Mouse (Mus musculus) spleen, adult 12 weeks (tissue): ENCODE results near the gene Birc6.
A peak's percentile ranks its signal among the peaks of the same experiment; 100 is the strongest.

Experiments used
- DNase-seq: peaks from one replicate; pipeline ENCODE4 v3.0.0; 2022; ENCODE audit warnings: low spot score

The Birc6 gene

DNA sequence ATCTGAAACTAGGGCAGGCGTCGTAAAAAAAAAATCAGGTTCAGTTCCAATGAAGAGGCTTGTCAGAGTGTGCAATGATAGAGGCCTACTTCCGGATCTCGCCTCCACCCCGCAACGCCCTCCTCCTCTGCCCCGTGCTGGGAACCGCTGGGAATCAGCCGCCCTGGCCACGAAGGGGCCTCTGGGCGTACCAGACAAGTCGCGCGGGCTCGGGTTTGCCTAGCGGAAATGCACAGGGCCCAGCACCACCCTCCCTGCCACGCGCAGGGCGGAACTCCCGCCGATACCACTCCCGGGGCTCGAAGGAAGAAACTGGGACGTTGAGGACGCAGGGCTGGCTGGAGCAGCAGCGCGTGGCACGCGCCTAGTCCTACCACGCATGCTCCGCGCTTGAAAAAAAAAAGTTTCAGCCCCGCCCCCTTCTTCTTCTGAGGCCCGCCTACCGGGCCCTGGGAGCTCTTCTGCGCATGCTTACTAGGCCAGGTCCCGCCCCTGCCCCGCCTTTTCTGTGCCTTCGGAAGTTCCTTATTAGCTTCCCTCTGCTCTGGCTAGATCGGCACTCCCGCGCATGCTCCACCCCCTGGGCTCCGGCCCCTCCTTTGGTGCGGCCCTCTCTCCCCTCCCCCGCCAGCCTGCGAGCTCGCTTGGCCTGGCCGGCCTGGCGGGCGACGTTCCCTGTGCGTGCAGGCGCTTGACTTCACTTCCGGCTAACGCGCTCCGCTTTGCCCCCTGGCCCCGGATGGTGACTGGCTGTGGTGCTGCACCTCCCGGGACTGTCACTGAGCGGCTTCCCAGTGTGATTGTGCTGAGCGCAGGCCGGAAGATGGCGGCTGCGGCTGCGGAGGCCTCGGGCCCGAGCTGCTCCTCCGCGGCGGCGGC lies at the start of gene Birc6:
Birc6 (plus strand) TSS at position 567 of the 879 bp plus-strand sequence.
- peak; percentile 99 for DNase-seq

DNA sequence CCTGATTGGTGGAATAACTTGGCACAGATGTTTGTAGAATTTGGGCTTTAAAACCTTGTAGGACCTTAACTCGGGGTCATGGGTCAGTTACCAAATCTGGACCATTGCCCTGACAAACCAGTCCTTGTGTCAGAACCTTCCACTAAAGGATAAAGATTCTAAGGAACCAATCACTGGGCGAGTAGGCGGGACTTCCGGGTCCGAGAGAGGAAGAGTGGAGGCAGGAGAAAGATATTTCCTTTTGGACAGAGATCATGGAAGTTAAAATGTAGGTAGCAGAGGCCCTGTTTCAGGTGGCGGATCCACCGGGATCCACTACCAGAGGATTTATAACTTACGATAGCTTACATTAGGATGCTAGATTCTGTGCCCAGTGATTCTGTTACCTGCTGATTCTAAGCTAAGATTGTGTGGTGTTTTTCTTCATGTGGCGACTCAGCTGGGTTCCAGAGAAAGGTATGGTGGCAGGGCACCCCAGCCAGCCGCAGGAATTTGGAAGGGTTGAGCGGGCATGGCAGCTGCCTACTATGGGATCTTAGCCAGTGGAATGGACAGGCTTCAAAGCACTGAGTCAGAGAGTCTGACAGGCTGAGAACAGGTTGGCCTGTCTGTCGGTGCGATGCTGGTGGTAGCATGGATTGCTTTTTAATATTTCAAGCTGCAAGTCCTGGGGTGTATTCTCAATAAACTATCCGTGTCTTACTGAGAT lies 47.6 kb upstream of the Birc6 start:
- DNase-seq = no peak

DNA sequence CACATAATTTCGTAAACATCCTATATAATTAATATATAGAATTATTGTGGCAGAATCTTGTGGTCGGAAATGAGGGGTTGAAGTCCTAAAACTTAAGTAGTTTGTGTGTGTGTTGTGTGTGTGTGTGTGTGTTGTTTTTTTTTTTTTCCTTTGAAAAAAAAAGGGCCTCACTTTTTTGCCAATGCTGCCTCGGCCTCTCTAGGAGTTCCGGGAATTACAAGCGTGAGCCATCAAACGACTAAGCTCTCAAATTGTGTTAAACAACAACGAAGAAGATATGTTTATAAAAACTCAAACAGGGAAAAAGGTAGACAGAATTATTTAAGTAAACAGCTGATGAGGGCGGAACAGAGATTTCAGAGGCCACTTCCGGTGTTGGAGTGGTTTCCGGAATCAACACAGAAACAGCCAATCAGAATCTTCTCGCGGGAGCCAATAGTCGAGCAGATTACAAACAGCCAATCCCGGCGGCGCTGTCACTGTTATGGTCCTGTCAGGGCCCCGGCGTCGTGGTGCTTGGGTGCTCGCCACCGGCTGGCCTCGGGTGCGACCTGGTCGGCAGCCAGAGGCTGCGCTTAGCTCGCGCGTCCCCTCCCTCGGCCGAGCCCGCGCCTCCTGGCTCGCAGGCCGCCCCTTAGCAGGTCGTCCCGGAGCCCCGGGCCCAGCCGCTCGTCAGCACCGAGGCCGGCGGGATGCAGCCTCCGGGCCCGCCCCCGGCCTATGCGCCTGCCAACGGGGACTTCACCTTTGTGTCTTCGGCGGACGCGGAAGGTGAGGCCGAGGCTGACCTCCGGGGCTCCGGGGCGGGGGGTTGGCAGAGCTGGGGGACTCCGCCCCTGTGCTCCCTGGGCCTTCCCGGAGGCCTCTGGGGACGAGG lies 38.8 kb upstream of the Birc6 start, which contains the start of gene Yipf4:
Yipf4 (plus strand) TSS at position 470 of the 877 bp plus-strand sequence.
- peak; percentile 94 for DNase-seq

DNA sequence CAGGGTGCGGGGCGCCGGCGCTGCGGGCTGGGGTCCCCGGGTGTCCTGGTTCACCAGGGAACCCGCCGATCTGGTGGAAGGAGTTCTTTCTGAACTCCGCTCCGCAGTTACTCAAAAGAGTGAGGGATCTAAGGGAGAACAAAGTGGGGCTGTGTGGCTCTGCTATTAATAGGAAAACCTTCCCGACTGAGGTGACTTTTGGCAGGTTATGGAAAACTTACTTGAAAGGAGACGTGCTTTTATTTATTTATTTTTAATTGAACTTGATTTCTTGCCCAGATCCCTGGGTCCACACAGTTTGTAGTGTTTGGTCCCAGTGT lies 38.2 kb upstream of the Birc6 start:
- no peak for DNase-seq

DNA sequence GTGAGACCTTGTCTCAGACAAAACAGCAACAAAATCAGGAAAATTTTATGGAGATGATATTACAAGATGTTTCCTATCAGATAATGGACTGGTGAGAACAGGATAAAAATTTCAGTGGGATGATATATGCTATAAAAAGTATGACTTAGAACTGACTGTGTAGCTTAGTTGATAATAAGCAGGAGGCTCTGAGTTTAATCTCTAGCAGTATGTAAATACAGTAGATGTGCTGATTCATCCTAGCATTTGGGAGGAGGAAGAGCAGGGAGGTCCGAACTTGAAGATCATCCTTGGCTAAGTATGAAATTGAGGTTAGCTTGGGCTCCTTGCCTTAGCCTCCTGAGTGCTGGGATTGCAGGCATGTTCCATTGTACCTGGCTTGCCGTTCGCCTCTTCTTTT lies 36.5 kb upstream of the Birc6 start:
- DNase-seq = no peak

DNA sequence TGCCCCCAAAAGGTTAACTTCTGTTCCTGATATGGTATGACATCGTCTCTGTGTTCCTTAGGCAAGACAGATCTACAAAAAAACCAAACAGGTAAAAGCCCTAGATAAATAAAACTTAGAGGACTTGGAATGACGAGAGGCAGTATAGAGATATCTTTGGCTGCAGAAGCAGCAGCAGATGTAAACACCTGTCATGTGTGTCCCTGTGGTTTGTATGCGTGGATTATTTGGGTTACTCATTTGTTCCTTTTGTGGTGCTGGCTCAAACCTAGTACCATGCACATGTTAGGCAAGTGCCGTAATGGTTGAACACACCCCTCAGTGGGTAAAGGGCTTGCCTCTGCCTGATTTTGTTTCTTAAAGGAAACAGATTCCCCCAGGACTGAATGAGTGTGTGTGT lies 27.9 kb upstream of the Birc6 start:
- DNase-seq = no peak

DNA sequence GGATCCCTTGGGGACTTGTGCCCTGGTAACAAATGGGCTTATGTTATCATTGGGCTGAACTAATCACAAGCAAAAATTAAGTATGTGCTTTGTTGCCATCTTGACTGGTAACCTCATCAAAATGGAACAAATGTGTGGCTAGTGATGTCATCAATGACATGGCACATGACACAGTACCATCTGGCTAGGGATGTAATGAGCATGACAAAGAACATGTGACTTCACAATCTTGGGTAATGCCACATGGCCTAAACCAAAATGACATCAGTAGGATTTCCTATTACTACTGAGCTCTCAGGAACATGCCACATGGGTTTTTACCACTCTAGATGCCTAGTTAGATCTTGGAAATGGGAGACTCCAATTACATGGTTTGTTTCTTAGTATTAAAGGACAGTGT lies 27.0 kb upstream of the Birc6 start:
- no peak for DNase-seq

DNA sequence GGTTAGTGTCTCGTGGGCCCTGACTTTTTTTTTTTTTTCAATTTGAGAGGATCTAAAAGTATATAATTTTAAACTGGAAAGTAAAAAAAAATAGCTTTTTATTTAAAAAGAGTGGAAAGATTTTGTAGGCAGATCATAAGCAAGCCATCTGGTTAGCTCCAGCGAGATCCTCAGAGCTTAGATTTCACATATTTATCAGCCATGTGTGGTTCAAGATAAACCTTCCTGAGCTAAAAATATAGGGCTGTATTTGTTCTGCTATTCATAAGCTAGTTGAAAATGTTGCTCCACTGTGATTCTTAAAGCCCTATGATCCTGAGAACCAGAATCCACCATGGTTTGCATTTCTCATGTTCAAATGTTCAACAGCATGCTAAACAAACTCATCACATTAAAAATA lies 20.2 kb upstream of the Birc6 start:
- no peak for DNase-seq

DNA sequence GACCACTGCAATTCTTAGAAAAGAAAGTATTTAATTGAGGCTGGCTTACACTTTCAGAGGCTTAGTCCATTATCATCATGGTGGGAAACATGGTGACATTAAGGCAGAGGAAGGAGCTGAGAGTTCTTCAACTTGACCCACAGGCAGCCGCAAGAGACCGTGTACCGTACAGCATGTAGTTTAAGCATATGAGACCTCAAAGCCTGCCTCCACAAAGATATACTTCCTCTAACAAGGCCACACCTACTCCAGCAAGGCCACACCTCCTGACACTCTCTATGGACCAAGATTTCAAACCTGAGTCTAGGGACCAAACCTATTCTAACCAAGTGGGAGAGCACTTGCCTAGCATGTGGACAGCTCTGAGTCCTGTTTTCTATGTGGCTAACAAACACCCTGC lies 19.5 kb upstream of the Birc6 start:
- no peak for DNase-seq

DNA sequence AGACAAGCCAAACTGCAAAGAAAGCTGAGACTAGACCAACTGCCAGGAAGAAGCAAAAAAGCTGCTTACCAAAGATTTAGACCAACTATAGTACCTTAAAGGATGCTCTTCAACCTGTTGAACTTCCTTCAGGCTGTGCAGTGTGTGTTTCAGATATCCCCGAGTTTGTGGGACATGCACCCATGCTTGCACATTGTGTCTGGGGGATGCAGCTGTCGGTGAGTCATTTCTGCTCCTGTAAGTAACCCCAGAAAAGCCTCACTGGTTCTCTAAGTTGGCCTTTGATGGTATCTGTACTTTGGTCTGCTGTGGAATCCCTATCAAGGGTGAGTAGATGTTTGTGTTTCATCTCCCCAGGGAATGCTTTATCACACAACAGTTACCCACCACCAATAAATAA lies 15.8 kb upstream of the Birc6 start:
- DNase-seq = no peak

DNA sequence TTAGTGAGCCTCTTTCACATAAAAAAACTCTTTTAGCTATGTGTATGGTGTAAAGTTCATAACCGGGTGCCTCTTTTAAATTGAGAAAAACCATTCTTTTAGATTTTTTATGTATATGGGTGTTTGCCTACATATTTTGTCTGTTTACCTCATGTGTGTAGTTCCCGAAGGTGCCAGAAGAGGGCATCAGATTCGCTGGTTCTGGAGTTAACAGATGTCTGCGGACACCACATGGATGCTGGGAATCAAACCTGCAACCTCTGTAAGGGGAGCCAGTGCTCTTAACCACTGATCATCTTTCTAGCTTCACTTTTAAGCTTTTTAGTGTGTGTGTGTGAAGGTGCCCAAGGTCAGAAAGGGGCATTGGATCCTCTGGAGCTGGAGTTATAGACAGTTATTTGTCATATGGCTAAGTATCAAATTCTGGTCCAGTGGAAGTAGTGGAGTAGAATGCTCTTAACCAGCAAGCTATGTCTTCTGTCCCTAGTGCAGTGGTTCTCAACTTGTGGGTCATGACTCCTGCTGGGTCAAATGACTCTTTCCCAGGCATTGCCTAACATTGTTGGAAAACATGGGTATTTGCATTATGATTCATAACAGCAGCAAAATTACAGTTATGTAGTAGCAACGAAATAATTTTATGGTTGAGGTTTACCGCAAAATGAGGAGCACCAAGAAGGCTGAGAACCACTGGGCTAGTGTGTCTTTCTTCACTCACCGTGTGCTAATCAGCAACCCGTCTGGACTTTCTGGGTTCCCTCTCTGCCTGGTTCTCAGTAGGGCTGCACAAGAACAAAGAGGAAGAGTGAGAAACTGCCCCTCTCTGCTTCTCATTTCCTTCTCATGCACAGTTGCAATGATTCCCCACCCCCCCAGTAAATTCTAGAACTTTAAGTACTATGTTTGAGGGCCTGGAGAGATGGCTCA lies 5.0 kb upstream of the Birc6 start:
- no peak for DNase-seq

DNA sequence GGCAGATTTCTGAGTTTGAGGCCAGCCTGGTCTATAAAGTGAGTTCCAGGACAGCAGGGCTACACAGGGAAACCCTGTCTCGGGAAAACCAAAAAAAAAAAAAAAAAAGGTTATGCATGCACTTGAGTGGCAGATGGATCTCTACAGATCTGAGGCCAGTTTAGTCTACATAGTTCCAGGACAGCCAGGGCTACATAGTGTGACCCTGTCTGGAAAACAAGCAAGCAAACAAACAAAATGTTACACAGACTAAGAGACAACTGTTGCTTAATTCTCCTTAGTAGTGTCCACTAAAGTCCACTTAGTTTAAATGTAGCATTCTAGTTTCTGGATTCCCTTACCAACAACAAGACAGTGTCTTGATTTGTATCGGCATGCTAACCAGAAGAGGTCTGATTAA lies 2.0 kb upstream of the Birc6 start:
- no peak for DNase-seq

DNA sequence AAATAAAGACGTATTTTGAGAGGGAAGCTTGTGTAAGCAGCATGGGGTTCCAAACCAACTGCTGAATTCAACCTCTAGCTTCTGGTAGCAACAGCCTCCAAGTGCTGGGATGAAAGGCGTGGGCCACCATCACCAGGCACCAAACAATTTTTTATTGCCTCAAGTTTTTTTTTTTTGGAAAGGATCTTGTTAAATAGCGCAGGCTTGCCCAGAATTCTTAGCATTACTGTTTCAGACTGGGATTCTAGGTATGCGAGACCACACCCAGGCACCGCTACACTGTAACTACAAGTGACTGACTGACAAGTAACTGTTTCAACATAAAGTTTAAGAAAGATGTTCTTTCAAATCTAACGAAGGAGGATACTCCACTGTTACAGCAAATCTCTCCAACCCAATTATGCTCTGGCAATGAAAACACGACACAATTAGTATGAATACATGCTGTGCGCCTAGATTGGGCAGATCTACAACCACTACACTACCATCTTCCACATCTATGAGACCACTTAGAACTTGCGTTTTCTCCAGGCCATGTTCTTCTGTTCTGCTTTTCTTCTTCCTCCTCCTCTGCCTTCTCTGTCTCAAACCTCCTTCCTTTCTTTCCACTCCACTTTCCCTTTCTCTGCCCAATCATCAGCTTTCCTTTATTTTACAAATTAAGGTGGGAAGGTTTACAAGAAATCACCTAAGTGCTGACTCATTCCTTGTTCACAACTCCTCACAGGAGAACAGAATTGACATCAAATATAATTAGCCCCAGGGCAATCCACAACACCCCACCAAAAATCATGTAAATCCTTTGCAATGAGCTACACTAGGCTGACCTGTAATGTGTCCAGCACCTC lies 1.1 kb upstream of the Birc6 start:
- no peak for DNase-seq

DNA sequence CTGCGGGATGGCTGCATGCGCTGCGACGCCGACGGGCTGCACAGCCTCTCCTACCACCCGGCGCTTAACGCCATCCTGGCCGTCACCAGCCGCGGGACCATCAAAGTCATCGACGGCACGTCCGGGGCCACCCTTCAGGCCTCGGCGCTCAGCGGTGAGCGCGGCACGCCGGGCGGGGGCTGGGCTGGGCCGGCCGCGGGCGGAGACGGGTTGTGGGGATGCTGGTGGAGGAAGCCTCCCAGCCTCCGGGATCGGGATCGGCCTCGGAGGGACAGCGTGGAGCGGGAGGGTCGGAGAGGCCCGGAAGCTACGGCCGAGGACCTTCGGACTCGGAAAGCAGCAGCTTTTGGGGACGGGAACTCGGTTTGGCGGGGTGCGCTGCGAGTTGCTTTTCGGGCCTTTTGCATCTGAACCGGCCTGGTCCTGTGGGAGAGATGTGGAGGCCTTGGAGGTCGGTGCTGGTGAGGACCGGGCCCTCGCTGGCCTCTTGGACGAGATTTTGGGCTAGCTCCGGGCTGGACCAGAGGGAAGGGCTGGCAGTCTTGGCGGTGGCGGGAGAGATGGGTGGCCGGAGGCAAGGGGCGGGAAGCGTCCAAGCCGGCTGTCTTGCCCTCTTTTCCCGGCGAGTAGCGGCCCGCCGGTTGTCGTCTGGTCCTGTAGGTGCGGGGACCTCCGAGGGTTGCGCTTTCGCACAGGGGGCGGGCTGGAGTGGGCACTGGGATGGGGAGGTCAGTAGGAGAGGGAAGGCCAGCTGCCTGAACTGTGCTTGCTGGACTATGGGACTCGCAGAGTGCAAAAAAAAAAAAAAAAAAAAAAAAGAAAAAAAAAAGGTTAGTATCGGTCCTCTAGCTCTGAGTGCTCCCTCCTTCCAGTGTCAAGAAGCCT lies 795 bp downstream of the Birc6 start:
- DNase-seq = peak; percentile 66

DNA sequence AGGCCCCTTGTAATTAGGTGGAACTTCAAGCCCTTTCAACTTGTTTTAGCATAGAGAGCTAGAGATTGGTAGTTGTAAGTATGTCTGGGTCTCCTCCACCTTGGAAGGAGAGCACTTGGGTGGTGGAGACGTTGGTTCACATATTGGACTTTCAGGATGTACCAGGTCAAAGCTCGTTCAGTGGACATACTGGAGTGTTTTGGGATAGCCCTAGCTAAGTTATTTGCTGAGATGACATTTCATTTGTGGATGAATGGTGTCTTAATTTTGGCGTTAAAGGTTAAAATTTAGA lies 1.4 kb downstream of the Birc6 start:
- DNase-seq = no peak

DNA sequence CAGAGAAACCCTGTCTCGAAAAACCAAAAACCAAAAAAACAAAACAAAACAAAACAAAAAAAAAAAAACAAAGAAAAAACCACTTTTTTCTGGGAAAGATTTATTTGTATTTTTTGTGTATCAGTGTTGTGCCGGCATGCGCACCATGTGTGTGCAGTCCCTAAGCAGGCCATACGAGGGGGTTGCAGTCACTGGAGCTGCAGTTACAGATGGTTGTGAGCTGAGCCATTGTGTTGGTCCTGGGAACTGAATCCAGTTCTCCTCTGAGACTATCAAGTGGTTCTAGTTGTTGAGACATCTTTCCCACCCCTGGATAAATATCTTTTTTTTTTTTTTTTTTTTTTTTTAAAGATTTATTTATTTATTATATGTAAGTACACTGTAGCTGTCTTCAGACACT lies 6.9 kb downstream of the Birc6 start:
- no peak for DNase-seq

DNA sequence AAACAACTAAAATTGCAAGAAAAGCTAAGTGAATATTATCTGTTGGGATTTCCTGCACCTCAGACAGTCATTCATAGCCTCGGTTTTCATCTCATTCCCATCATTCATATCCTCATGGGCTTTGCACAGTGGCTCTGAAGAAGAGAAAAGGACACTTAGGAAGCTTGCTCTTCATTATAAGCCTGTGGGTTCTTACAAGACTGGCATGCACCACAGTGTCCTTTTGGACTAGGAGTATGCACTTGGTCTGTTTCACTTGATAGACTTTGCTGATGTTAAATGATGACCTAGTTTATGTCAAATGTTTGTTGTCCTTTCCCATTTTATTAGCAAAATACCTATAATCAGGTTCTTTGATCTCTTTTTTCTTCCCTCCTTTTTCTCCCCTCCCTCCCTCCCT lies 9.4 kb downstream of the Birc6 start:
- DNase-seq = no peak

DNA sequence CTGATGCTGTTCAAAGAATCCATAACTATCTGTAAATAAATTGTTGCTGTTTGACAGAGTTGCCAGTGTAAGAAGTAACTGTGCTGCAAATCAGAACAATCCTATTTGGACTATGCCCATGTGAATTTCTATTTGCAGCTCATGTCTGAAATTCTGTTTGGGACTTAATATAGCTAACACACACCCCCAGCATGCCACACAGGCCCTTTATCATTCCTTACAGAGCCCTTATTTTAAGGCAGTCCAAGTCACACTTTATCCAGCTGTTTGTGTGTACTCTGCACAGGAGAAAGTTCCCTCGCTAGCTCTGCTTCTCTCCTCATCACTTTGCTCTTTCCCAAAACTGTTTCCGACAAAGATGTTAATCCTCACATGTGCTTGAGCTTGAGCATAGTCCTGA lies 15.5 kb downstream of the Birc6 start:
- DNase-seq = no peak

DNA sequence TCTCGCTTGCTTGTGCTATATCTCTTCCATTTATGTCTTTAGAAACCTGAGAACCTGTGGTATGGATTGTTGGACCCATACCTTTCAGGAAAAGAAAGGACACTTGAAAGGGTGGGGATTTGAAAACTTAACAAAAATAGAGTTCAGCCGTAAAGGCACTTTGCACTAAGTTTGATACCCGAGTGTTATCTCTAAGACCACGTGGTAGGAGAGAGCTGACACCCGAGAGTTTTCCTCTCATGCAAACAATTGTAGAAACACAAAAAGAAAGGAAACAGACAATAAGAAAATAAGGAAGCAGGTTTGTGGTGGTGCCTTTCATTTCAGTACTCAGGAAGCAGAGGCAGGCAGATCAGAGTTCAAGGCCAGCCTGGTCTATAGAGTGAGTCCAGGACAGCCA lies 26.0 kb downstream of the Birc6 start:
- DNase-seq = no peak

DNA sequence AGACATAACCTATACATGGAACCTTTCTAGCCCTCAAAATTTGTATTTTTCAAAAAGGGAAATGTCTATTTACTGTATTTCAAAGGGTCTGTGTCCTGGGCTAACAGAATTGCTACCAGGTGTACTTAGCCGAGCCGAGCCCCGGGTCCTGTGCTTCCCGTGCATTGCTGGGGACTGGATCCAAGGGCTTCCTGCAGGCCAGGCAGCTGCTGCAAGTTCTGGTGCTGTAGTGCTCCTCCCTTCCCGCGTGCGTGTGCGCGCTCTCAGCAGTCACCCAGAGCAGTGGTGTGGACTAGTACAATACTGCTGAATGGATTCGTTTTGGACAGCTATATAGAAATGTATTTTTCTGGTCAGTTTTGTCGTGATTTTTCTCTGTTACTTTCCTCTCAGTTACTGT lies 31.8 kb downstream of the Birc6 start:
- no peak for DNase-seq
